Mouse (Mus musculus): Measurements from ENCODE around the gene Gm11555. TPM values are rescaled to one million over a fixed set of nuclear protein-coding genes. Genes with fewer than 3 reads are reported as not detected.
"Not testable (repeated sequence)": the region's sequence is repeated elsewhere in the genome, so short reads cannot be mapped to it uniquely, and the experiment has no call there.

Gene Gm11555
- polyA plus RNA-seq, 1 experiment from 2014 or later: not detected

DNA sequence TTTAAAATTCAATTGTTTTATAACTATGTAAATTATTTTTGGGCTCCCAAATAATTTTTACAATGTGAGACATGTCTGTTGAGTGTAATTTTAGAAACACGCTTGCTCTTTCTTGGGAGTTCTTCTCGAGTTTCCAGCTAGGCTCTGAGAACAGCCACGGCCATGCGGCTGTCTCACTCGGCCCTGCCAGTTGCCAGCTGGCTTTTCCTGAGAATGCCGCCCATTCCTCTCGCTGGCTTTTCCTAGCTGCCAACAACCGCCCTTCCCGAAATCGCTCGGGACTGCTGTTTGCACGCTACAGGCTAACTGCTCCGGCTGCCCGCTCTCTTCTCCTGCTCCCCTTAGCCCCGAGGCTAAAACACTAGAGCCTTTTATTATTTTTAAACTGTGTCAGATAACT lies 3.6 kb downstream of the Gm11555 start:
- Histone ChIP-seq H3K9ac (ENCODE audit: low read length) (no peak overlapping the region), H3K27ac (ENCODE audit: low read depth, low read length) (no peak overlapping the region), H3K4me2 (ENCODE audit: low read depth) (no peak overlapping the region), H3K36me3 (ENCODE audit: control insufficient read depth, insufficient read depth, low read length) (no peaks in the 10 kb centered on the region), H3K4me1 (ENCODE audit: control insufficient read depth, insufficient read depth, low read length) (no peaks in the 10 kb centered on the region), H3K9me3 (ENCODE audit: control insufficient read depth, low read length) (no peaks in the 10 kb centered on the region), H3K27me3 (ENCODE audit: control insufficient read depth, insufficient read depth, low read length) (no peaks in the 10 kb centered on the region), H3K4me3 (ENCODE audit: low read depth, low read length) (no peak overlapping the region)
- ATAC-seq (ENCODE audit: insufficient read depth, low FRiP score, low TSS enrichment) (no peak), DNase-seq (ENCODE audit: low spot score) (no peak)
- WGBS: 89% methylated on average over 15 of the region's 15 CpGs

DNA sequence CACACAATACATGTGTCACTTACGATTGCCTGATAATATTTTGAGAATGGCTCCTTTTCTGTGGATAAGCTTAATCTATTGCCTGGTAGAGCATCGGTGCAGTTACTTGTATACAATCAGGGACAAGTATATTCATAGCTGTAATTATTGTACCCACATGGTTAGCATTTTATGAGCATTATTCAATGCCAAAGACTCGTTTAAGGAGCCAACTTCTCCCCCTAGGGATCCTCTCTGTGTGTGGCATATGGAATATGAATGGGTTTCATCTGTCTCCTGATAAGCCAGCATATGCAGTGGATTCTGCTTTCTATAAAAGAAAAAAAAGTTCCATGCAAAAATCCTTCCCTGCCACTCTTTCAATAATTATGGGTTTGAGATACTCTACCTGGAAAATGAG lies 5.7 kb downstream of the Gm11555 start:
- DNase-seq (ENCODE audit: low spot score) (no peak), ATAC-seq (ENCODE audit: insufficient read depth, low FRiP score, low TSS enrichment) (no peak)
- no peaks in the 10 kb centered on the region for H3K9me3 ChIP-seq (ENCODE audit: control insufficient read depth, low read length)
- WGBS: 84% methylated on average over 3 of the region's 3 CpGs
- no peak overlapping the region for H3K4me2 ChIP-seq (ENCODE audit: low read depth)
- no peak overlapping the region for H3K9ac ChIP-seq (ENCODE audit: low read length)
- no peaks in the 10 kb centered on the region for H3K27me3 ChIP-seq (ENCODE audit: control insufficient read depth, insufficient read depth, low read length)
- H3K27ac ChIP-seq (ENCODE audit: low read depth, low read length): no peak overlapping the region
- H3K4me1 ChIP-seq (ENCODE audit: control insufficient read depth, insufficient read depth, low read length): no peaks in the 10 kb centered on the region
- H3K4me3 ChIP-seq (ENCODE audit: low read depth, low read length): no peak overlapping the region
- no peaks in the 10 kb centered on the region for H3K36me3 ChIP-seq (ENCODE audit: control insufficient read depth, insufficient read depth, low read length)

DNA sequence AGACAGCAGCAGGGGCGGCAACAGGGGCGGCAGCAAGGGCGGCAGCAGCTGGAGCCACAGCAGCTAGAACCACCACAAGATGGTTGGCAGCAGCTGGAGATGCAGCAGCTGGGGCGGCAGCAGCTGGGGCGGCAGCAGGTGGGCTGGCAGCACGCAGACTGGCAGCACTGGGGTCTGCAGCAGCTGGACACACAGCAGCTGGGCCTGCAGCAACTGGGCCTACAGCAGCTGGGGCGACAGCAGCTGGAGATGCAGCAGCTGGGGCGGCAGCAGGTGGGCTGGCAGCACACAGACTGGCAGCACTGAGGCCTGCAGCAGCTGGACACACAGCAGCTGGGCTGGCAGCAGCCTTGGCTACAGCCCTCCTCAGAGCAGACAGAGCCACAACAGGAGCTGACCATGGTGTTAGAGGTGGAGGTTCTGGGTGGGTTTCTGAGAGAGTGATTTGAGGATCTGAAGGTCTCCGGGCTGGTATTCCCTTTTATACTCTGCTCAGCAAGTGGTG lies 6.3 kb downstream of the Gm11555 start, which contains the start of gene Krtap4-7:
Gene Krtap4-7 (minus strand): TSS at position 455 of the 505 bp plus-strand sequence.
- 86% methylated on average over 9 of the region's 9 CpGs for WGBS
- not testable (repeated sequence) for H3K27ac ChIP-seq (ENCODE audit: low read depth, low read length); H3K36me3 ChIP-seq (ENCODE audit: control insufficient read depth, insufficient read depth, low read length)

DNA sequence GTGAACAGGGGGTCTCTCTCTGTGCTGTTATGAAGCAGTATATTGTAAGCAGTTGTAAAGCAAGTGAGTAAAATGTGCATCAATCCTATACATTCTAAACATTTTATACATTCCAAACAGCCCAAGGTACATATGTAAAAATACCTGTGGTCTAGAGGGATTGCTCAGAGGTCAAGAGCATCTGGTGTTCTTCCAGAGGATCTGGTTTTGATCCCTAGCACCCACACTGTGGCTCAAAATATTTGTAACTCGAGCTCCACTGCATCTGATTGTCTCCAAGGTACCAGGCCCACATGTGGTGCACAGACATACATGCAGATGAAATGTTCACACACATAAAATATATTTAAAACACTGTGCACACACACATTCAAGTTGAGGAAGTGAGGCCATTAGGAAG lies 9.1 kb downstream of the Gm11555 start:
- 53% methylated on average over 1 of the region's 1 CpGs for WGBS
- Histone ChIP-seq H3K36me3 (ENCODE audit: control insufficient read depth, insufficient read depth, low read length) (no peaks in the 10 kb centered on the region), H3K4me1 (ENCODE audit: control insufficient read depth, insufficient read depth, low read length) (no peaks in the 10 kb centered on the region), H3K9me3 (ENCODE audit: control insufficient read depth, low read length) (no peaks in the 10 kb centered on the region), H3K4me2 (ENCODE audit: low read depth) (no peak overlapping the region), H3K27me3 (ENCODE audit: control insufficient read depth, insufficient read depth, low read length) (no peaks in the 10 kb centered on the region), H3K27ac (ENCODE audit: low read depth, low read length) (no peak overlapping the region), H3K9ac (ENCODE audit: low read length) (no peak overlapping the region), H3K4me3 (ENCODE audit: low read depth, low read length) (no peak overlapping the region)
- no peak for DNase-seq (ENCODE audit: low spot score)
- ATAC-seq (ENCODE audit: insufficient read depth, low FRiP score, low TSS enrichment): no peak

More for the DNA sequence above, 6.3 kb downstream of the Gm11555 start, which contains the start of gene Krtap4-7:
- H3K4me2 ChIP-seq (ENCODE audit: low read depth); DNase-seq (ENCODE audit: low spot score); H3K9ac ChIP-seq (ENCODE audit: low read length); H3K4me1 ChIP-seq (ENCODE audit: control insufficient read depth, insufficient read depth, low read length); H3K9me3 ChIP-seq (ENCODE audit: control insufficient read depth, low read length); H3K27me3 ChIP-seq (ENCODE audit: control insufficient read depth, insufficient read depth, low read length); H3K4me3 ChIP-seq (ENCODE audit: low read depth, low read length); ATAC-seq (ENCODE audit: insufficient read depth, low FRiP score, low TSS enrichment): not testable (repeated sequence)

DNA sequence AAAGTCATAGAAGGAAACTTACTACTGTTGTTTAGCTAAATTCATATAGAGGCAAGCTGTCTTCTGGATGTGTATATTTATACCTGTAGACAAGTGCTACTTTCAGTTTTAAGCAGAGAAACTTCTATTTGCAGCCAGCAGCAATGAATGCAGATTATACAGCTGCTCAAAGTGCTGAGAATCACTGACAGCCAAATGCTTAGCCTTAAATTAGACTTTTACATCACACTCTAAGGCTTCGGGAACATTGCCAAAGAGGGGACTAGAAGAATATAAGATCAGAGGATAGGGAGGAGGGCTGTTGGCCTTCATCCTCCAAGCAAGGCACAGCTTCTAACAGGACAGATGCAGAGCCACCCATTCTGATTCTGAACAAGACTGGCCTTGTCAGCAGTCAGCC lies 12.9 kb downstream of the Gm11555 start:
- no peak for DNase-seq (ENCODE audit: low spot score)
- Histone ChIP-seq H3K27me3 (ENCODE audit: control insufficient read depth, insufficient read depth, low read length) (no peaks in the 10 kb centered on the region), H3K9ac (ENCODE audit: low read length) (no peak overlapping the region), H3K9me3 (ENCODE audit: control insufficient read depth, low read length) (no peaks in the 10 kb centered on the region), H3K4me3 (ENCODE audit: low read depth, low read length) (no peak overlapping the region), H3K36me3 (ENCODE audit: control insufficient read depth, insufficient read depth, low read length) (no peaks in the 10 kb centered on the region), H3K27ac (ENCODE audit: low read depth, low read length) (no peak overlapping the region), H3K4me1 (ENCODE audit: control insufficient read depth, insufficient read depth, low read length) (no peaks in the 10 kb centered on the region), H3K4me2 (ENCODE audit: low read depth) (no peak overlapping the region)
- no peak for ATAC-seq (ENCODE audit: insufficient read depth, low FRiP score, low TSS enrichment)
- 79% methylated on average over 1 of the region's 1 CpGs for WGBS

DNA sequence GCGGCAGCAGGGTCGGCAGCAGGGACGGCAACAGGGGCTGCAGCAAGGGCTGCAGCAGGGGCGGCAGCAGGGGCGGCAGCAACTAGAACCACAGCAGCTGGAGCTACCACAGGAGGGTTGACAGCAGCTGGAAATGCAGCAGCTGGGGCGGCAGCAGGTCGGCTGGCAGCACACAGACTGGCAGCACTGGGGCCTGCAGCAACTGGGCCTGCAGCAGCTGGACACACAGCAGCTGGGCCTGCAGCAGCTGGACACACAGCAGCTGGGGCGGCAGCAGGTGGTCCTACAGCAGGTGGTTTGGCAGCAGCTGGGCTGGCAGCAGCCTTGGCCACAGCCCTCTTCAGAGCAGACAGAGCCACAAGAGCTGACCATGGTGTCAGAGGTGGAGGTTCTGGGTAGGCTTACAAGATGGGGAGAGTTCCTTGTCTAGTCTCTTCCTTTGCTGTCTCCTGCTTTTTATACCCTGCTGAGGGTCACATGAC lies 15.3 kb downstream of the Gm11555 start, which contains the start of gene Krtap4-2:
Gene Krtap4-2 (minus strand): TSS at position 432 of the 482 bp plus-strand sequence.
- Histone ChIP-seq H3K27ac (ENCODE audit: low read depth, low read length) (no peak within 1 kb of the TSS), H3K9ac (ENCODE audit: low read length) (no peak within 1 kb of the TSS), H3K4me2 (ENCODE audit: low read depth) (no peak within 1 kb of the TSS), H3K4me3 (ENCODE audit: low read depth, low read length) (no peak within 1 kb of the TSS), H3K27me3 (ENCODE audit: control insufficient read depth, insufficient read depth, low read length) (no peaks in the 10 kb centered on the region), H3K36me3 (ENCODE audit: control insufficient read depth, insufficient read depth, low read length) (no peaks in the 10 kb centered on the region), H3K9me3 (ENCODE audit: control insufficient read depth, low read length) (no peaks in the 10 kb centered on the region), H3K4me1 (ENCODE audit: control insufficient read depth, insufficient read depth, low read length) (no peaks in the 10 kb centered on the region)
- 46% methylated on average over 7 of the region's 8 CpGs for WGBS
- DNase-seq (ENCODE audit: low spot score) (no peak), ATAC-seq (ENCODE audit: insufficient read depth, low FRiP score, low TSS enrichment) (no peak)

DNA sequence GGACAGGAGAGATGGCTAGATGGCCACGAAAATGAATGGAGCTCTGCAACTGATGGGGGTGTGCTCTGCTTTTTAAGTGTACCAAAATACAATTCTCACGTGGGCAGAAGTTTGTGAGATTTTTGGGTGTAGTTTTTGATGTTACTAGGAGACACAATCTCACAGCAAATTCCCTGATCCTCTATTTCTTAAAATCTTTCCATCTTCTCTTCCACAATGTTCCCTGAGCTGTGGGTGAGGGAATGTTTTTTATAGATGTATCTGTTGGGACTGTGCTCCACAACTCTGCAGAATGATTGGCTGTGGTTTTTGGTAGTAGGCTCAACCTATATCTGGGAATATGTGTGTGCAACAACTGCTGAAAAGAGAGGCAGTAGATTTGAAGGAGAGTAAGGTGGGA lies 16.7 kb downstream of the Gm11555 start:
- no peak for ATAC-seq (ENCODE audit: insufficient read depth, low FRiP score, low TSS enrichment)

DNA sequence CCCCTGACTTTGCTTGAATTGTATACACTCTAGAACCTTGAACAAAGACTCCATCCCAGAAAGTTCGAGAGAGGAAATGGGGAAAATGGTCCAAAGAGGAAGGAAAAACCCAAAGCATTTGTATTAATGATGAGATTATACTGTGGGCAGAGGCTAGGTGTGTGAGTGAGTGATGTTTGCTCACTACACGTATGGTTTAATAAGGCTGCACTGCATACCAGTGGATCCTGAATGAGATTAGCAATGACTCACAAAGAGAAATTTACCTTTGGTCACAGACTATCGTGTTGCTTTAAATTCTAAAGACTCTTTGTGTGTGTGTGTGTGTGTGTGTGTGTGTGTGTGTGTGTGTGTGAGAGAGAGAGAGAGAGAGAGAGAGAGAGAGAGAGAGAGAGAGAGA lies 19.1 kb downstream of the Gm11555 start:
- H3K9ac ChIP-seq (ENCODE audit: low read length): no peak overlapping the region
- H3K9me3 ChIP-seq (ENCODE audit: control insufficient read depth, low read length): no peaks in the 10 kb centered on the region
- DNase-seq (ENCODE audit: low spot score) (no peak), ATAC-seq (ENCODE audit: insufficient read depth, low FRiP score, low TSS enrichment) (no peak)
- no peaks in the 10 kb centered on the region for H3K27me3 ChIP-seq (ENCODE audit: control insufficient read depth, insufficient read depth, low read length)
- no peak overlapping the region for H3K27ac ChIP-seq (ENCODE audit: low read depth, low read length)
- H3K36me3 ChIP-seq (ENCODE audit: control insufficient read depth, insufficient read depth, low read length): no peaks in the 10 kb centered on the region
- no peaks in the 10 kb centered on the region for H3K4me1 ChIP-seq (ENCODE audit: control insufficient read depth, insufficient read depth, low read length)
- no peak overlapping the region for H3K4me3 ChIP-seq (ENCODE audit: low read depth, low read length)
- no peak overlapping the region for H3K4me2 ChIP-seq (ENCODE audit: low read depth)
- 88% methylated on average over 3 of the region's 3 CpGs for WGBS

More for the DNA sequence above, 16.7 kb downstream of the Gm11555 start:
- Histone ChIP-seq H3K27ac (ENCODE audit: low read depth, low read length) (no peak overlapping the region), H3K27me3 (ENCODE audit: control insufficient read depth, insufficient read depth, low read length) (no peaks in the 10 kb centered on the region), H3K4me1 (ENCODE audit: control insufficient read depth, insufficient read depth, low read length) (no peaks in the 10 kb centered on the region), H3K4me2 (ENCODE audit: low read depth) (no peak overlapping the region), H3K36me3 (ENCODE audit: control insufficient read depth, insufficient read depth, low read length) (no peaks in the 10 kb centered on the region), H3K9me3 (ENCODE audit: control insufficient read depth, low read length) (no peaks in the 10 kb centered on the region), H3K9ac (ENCODE audit: low read length) (no peak overlapping the region), H3K4me3 (ENCODE audit: low read depth, low read length) (no peak overlapping the region)
- DNase-seq (ENCODE audit: low spot score): no peak
- 48% methylated on average over 2 of the region's 2 CpGs for WGBS

DNA sequence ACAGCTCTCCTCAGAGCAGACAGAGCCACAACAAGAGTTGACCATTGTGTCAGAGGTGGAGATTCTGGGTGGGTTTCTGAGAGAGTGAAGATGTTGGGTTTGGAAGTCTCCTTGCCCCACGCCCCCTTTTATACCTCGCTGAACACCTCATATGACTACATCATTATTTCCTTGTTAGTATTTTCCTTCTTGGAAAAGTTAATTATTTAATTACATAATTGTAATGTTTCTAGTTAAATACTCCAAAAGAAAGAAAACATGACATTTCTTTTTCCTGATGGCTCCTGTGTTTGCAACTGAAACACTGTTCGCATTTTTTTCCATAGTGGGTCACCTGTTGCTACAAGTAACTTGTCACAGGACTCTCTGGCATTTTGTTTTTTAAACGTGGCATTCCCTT lies 21.9 kb downstream of the Gm11555 start, which contains the start of gene Krtap4-1:
Gene Krtap4-1 (minus strand): TSS at position 101 of the 400 bp plus-strand sequence.
- DNase-seq (ENCODE audit: low spot score) (no peak), ATAC-seq (ENCODE audit: insufficient read depth, low FRiP score, low TSS enrichment) (no peak)
- no peak within 1 kb of the TSS for H3K27ac ChIP-seq (ENCODE audit: low read depth, low read length)
- H3K36me3 ChIP-seq (ENCODE audit: control insufficient read depth, insufficient read depth, low read length): no peaks in the 10 kb centered on the region
- no peaks in the 10 kb centered on the region for H3K4me1 ChIP-seq (ENCODE audit: control insufficient read depth, insufficient read depth, low read length)
- H3K27me3 ChIP-seq (ENCODE audit: control insufficient read depth, insufficient read depth, low read length): no peaks in the 10 kb centered on the region
- H3K4me2 ChIP-seq (ENCODE audit: low read depth): no peak within 1 kb of the TSS
- no peak within 1 kb of the TSS for H3K9ac ChIP-seq (ENCODE audit: low read length)
- no peak within 1 kb of the TSS for H3K4me3 ChIP-seq (ENCODE audit: low read depth, low read length)
- H3K9me3 ChIP-seq (ENCODE audit: control insufficient read depth, low read length): no peaks in the 10 kb centered on the region
- 84% methylated on average over 4 of the region's 4 CpGs for WGBS
